Mouse (Mus musculus) myocyte (in vitro differentiated cells): ENCODE measurements around the gene Cers6.

ENCODE experiments used
- CEBPB ChIP-seq: IDR thresholded peaks from 2 replicates; pipeline ENCODE4 v1.6.1; 2011; ENCODE audit warnings: mild to moderate bottlenecking, moderate library complexity; ENCODE audit not compliant: poor library complexity, insufficient read depth, severe bottlenecking
- E2F4 ChIP-seq: IDR thresholded peaks from one replicate; pipeline ENCODE4 v1.6.1; 2011; ENCODE audit warnings: mild to moderate bottlenecking, control low read depth, moderate library complexity; ENCODE audit not compliant: insufficient read depth
- MAX ChIP-seq: IDR thresholded peaks from one replicate; pipeline ENCODE4 v1.6.1; 2011; ENCODE audit warnings: low read depth, mild to moderate bottlenecking, control low read depth
- MYOG ChIP-seq, 3 experiments: IDR thresholded peaks; one replicate each; pipeline ENCODE4 v1.6.1; 2011; ENCODE audit warnings: control low read depth in 2 of 3, low read depth in 2 of 3, mild to moderate bottlenecking in 2 of 3; ENCODE audit not compliant: insufficient read length in 2 of 3, control insufficient read depth in 1 of 3, insufficient read depth in 1 of 3
- POLR2A ChIP-seq: IDR thresholded peaks from one replicate; pipeline ENCODE4 v1.6.1; 2011; ENCODE audit warnings: low read depth, mild to moderate bottlenecking, control low read depth, moderate library complexity; ENCODE audit not compliant: insufficient read length
- POLR2AphosphoS2 ChIP-seq: IDR thresholded peaks from one replicate; pipeline ENCODE4 v1.6.1; 2011; ENCODE audit warnings: low read depth, control low read depth; ENCODE audit not compliant: insufficient read length
- REST ChIP-seq: IDR thresholded peaks from one replicate; pipeline ENCODE4 v1.6.1; 2011; ENCODE audit warnings: mild to moderate bottlenecking, control low read depth, moderate library complexity; ENCODE audit not compliant: insufficient read depth, insufficient read length
- SRF ChIP-seq: IDR thresholded peaks from one replicate; pipeline ENCODE4 v1.6.1; 2011; ENCODE audit warnings: low read depth; ENCODE audit not compliant: control insufficient read depth, insufficient read length
- TCF12 ChIP-seq: IDR thresholded peaks from one replicate; pipeline ENCODE4 v1.6.1; 2011; ENCODE audit warnings: mild to moderate bottlenecking, control low read depth; ENCODE audit not compliant: poor library complexity, insufficient read depth, severe bottlenecking
- TCF3 ChIP-seq: IDR thresholded peaks from one replicate; pipeline ENCODE4 v1.6.1; 2011; ENCODE audit warnings: low read depth, control low read depth; ENCODE audit not compliant: insufficient read length
- USF1 ChIP-seq: IDR thresholded peaks from one replicate; pipeline ENCODE4 v1.6.1; 2011; ENCODE audit warnings: low read depth, mild to moderate bottlenecking, control low read depth, moderate library complexity

GRCm38 (mm10) chr2:69095836-69096235 is 234.6 kb downstream of the Cers6 start:
- no peak for TF ChIP-seq MAX
- no peak for TF ChIP-seq TCF12
- no peak for TF ChIP-seq E2F4
- TF ChIP-seq SRF: no peak
- TF ChIP-seq POLR2A: no peak
- no peak for TF ChIP-seq USF1
- TF ChIP-seq POLR2AphosphoS2: no peak
- TF ChIP-seq TCF3: no peak
- TF ChIP-seq CEBPB: no peak
- no peak for TF ChIP-seq REST
- no peak for TF ChIP-seq MYOG (IDR thresholded peaks at IDR 0.05; ENCODE audit: control insufficient read depth in 1 of 3, insufficient read depth in 1 of 3, insufficient read length in 2 of 3, low read depth in 2 of 3)
